Mouse (Mus musculus): Measurements from ENCODE around the gene Tldc2. TPM values are rescaled to one million over a fixed set of nuclear protein-coding genes. Genes with fewer than 3 reads are reported as not detected.
A peak's percentile ranks its signal among the peaks of the same experiment; 100 is the strongest.

Gene Tldc2
- total and polyA plus RNA-seq, 2 experiments from 2014 or later, result not detected

DNA sequence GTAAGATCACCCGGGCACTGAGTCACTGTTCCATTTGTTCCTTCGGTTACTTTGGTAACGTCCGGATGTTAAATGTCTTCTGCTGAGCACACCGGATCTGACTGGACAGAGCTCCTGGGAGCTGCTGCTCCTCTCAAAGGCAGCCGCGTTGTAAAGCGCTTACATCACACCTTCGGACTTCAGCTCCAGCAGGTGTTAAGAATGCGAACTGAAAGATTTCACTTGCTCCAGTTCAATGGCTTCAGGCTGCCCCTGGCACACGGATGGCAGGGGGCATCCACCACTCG is 13.4 kb downstream of the Tldc2 start:
- 88% methylated on average over 12 of the region's 12 CpGs for WGBS
- no peak overlapping the region for H3K4me3 ChIP-seq (ENCODE audit: low read depth, low read length)
- H3K27me3 ChIP-seq (ENCODE audit: insufficient read depth, low read length), result no peaks in the 10 kb centered on the region
- no peak overlapping the region for H3K27ac ChIP-seq (ENCODE audit: low read depth, low read length)
- no peak for ATAC-seq
- TF ChIP-seq CTCF (IDR thresholded peaks at IDR 0.05; ENCODE audit: low read depth), result no peak
- no peaks in the 10 kb centered on the region for H3K9me3 ChIP-seq (ENCODE audit: low read length)
- H3K4me2 ChIP-seq (ENCODE audit: low read depth), result no peak overlapping the region
- DNase-seq, result no peak
- peaks cover 10% of the 10 kb centered on the region for H3K36me3 ChIP-seq (ENCODE audit: insufficient read depth)
- no peaks in the 10 kb centered on the region for H3K4me1 ChIP-seq (ENCODE audit: insufficient read depth)
- H3K9ac ChIP-seq, result no peak overlapping the region

DNA sequence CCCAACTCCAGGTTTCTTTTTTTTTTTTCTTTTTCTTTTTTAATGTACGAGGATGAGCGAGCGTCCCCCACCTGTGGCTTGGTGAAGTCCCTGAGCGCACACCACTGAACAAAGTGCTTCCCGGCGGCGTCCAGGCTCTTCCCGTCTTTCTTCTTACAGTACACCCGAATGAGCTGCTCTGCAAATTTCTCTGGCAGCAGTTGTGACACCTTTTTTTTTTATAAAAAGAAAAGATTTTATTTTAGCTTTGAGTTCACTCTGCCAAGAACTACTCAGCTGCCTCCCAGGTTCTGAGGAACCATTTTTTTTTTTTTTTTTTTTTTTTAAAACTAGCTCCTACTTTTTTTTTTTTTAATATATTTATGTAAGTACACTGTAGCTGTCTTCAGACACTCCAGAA is 14.8 kb downstream of the Tldc2 start:
- Histone ChIP-seq H3K9me3 (ENCODE audit: low read length) (no peaks in the 10 kb centered on the region), H3K4me3 (ENCODE audit: low read depth, low read length) (no peak overlapping the region), H3K27ac (ENCODE audit: low read depth, low read length) (no peak overlapping the region), H3K36me3 (ENCODE audit: insufficient read depth) (peaks cover 10% of the 10 kb centered on the region), H3K27me3 (ENCODE audit: insufficient read depth, low read length) (no peaks in the 10 kb centered on the region), H3K4me2 (ENCODE audit: low read depth) (no peak overlapping the region), H3K4me1 (ENCODE audit: insufficient read depth) (no peaks in the 10 kb centered on the region), H3K9ac (no peak overlapping the region)
- no peak for TF ChIP-seq CTCF (IDR thresholded peaks at IDR 0.05; ENCODE audit: low read depth)
- DNase-seq (no peak), ATAC-seq (no peak)
- 89% methylated on average over 9 of the region's 9 CpGs for WGBS

DNA sequence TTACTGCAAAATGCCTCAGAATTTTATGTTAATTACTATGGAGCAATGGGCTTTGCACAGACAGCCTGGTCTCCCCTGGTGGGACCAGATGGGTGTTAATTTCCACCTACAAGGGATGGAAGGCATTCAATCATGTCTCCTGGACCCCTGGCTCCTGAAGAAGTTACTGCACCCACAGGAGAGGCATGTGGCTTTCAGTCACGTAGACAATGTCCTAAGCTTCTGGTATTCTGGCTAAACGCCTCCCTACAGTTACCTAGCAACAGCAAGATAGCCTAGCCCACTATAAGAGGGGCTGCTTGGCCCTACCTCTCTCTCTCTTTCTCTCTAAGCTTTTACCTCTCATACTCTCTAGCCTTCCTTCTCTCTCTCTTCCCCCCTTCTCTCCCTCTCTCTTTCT is 15.4 kb downstream of the Tldc2 start:
- H3K4me3 ChIP-seq (ENCODE audit: low read depth, low read length), result no peak overlapping the region
- H3K4me1 ChIP-seq (ENCODE audit: insufficient read depth), result no peaks in the 10 kb centered on the region
- H3K27ac ChIP-seq (ENCODE audit: low read depth, low read length), result no peak overlapping the region
- DNase-seq (no peak), ATAC-seq (no peak)
- H3K4me2 ChIP-seq (ENCODE audit: low read depth), result no peak overlapping the region
- TF ChIP-seq CTCF (IDR thresholded peaks at IDR 0.05; ENCODE audit: low read depth), result no peak
- no peaks in the 10 kb centered on the region for H3K9me3 ChIP-seq (ENCODE audit: low read length)
- H3K36me3 ChIP-seq (ENCODE audit: insufficient read depth), result peaks cover 10% of the 10 kb centered on the region
- 32% methylated on average over 2 of the region's 2 CpGs for WGBS
- H3K9ac ChIP-seq, result no peak overlapping the region
- H3K27me3 ChIP-seq (ENCODE audit: insufficient read depth, low read length), result no peaks in the 10 kb centered on the region

GRCm38 (mm10) chr2:157104454-157104853 is 17.6 kb downstream of the Tldc2 start:
- no peak for DNase-seq
- Histone ChIP-seq H3K27ac (ENCODE audit: low read depth, low read length) (no peak overlapping the region), H3K9me3 (ENCODE audit: low read length) (no peaks in the 10 kb centered on the region), H3K4me1 (ENCODE audit: insufficient read depth) (no peaks in the 10 kb centered on the region), H3K4me3 (ENCODE audit: low read depth, low read length) (no peak overlapping the region), H3K9ac (no peak overlapping the region), H3K4me2 (ENCODE audit: low read depth) (no peak overlapping the region), H3K27me3 (ENCODE audit: insufficient read depth, low read length) (no peaks in the 10 kb centered on the region), H3K36me3 (ENCODE audit: insufficient read depth) (peaks cover 12% of the 10 kb centered on the region)
- ATAC-seq, result no peak
- no peak for TF ChIP-seq CTCF (IDR thresholded peaks at IDR 0.05; ENCODE audit: low read depth)
- WGBS, result 90% methylated on average over 8 of the region's 8 CpGs

- peaks cover 6% of the 10 kb centered on the region; the same call in 1 of the 2 replicates for H3K36me3 ChIP-seq (ENCODE audit: insufficient read depth)
- no peak overlapping the region for H3K4me3 ChIP-seq (ENCODE audit: low read depth, low read length)
- H3K9ac ChIP-seq, result no peak overlapping the region
- TF ChIP-seq CTCF (IDR thresholded peaks at IDR 0.05; ENCODE audit: low read depth), result no peak
- ATAC-seq (no peak), DNase-seq (no peak)
- no peaks in the 10 kb centered on the region for H3K4me1 ChIP-seq (ENCODE audit: insufficient read depth)
- no peak overlapping the region for H3K27ac ChIP-seq (ENCODE audit: low read depth, low read length)
- H3K27me3 ChIP-seq (ENCODE audit: insufficient read depth, low read length), result no peaks in the 10 kb centered on the region
- WGBS, result 91% methylated on average over 4 of the region's 4 CpGs
- no peaks in the 10 kb centered on the region for H3K9me3 ChIP-seq (ENCODE audit: low read length)
- H3K4me2 ChIP-seq (ENCODE audit: low read depth), result no peak overlapping the region
These were observed 21.4 kb downstream of the Tldc2 start for GRCm38 (mm10) chr2:157108236-157108635.

- no peak overlapping the region for H3K9ac ChIP-seq
- 27% methylated on average over 3 of the region's 3 CpGs for WGBS
- no peaks in the 10 kb centered on the region for H3K27me3 ChIP-seq (ENCODE audit: insufficient read depth, low read length)
- peaks cover 13% of the 10 kb centered on the region for H3K36me3 ChIP-seq (ENCODE audit: insufficient read depth)
- H3K4me3 ChIP-seq (ENCODE audit: low read depth, low read length), result no peak overlapping the region
- no peak for ATAC-seq
- H3K4me1 ChIP-seq (ENCODE audit: insufficient read depth), result no peaks in the 10 kb centered on the region
- DNase-seq, result peak; percentile 75
- TF ChIP-seq CTCF (IDR thresholded peaks at IDR 0.05; ENCODE audit: low read depth), result peak; percentile 77
- H3K4me2 ChIP-seq (ENCODE audit: low read depth), result no peak overlapping the region
- H3K27ac ChIP-seq (ENCODE audit: low read depth, low read length), result no peak overlapping the region
- H3K9me3 ChIP-seq (ENCODE audit: low read length), result no peaks in the 10 kb centered on the region
These were observed 30.1 kb downstream of the Tldc2 start for GRCm38 (mm10) chr2:157116964-157117363.

- no peaks in the 10 kb centered on the region for H3K27me3 ChIP-seq (ENCODE audit: insufficient read depth, low read length)
- no peak overlapping the region for H3K27ac ChIP-seq (ENCODE audit: low read depth, low read length)
- H3K4me2 ChIP-seq (ENCODE audit: low read depth), result no peak overlapping the region
- peaks cover 13% of the 10 kb centered on the region for H3K36me3 ChIP-seq (ENCODE audit: insufficient read depth)
- no peak overlapping the region for H3K4me3 ChIP-seq (ENCODE audit: low read depth, low read length)
- no peak for TF ChIP-seq CTCF (IDR thresholded peaks at IDR 0.05; ENCODE audit: low read depth)
- ATAC-seq (no peak), DNase-seq (no peak)
- 89% methylated on average over 4 of the region's 4 CpGs for WGBS
- H3K9ac ChIP-seq, result no peak overlapping the region
- H3K4me1 ChIP-seq (ENCODE audit: insufficient read depth), result no peaks in the 10 kb centered on the region
- no peaks in the 10 kb centered on the region for H3K9me3 ChIP-seq (ENCODE audit: low read length)
These were observed 31.7 kb downstream of the Tldc2 start for GRCm38 (mm10) chr2:157118556-157118955.

DNA sequence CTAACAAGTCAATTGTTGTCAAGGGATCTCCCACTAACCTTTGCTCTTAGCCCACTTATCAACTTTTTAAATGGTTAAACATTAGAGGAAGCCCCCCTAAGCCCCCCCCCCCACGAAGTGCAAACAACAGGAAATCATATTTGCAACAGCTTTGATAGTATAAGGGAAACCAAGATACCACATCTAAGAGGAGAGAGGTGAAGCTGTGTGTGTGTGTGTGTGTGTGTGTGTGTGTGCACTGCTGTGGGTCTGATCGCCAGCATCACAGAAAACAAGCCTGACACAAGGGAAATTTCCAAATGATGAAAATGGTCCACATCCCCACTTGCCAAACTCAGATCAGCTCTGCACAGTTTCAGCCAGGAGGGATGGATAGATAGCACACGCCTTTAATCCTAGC is 32.2 kb downstream of the Tldc2 start:
- ATAC-seq, result no peak
- H3K4me3 ChIP-seq (ENCODE audit: low read depth, low read length), result no peak overlapping the region
- H3K4me1 ChIP-seq (ENCODE audit: insufficient read depth), result no peaks in the 10 kb centered on the region
- WGBS, result 72% methylated on average over 3 of the region's 3 CpGs
- TF ChIP-seq CTCF (IDR thresholded peaks at IDR 0.05; ENCODE audit: low read depth), result no peak
- H3K9ac ChIP-seq, result no peak overlapping the region
- peaks cover 7% of the 10 kb centered on the region; the same call in 1 of the 2 replicates for H3K36me3 ChIP-seq (ENCODE audit: insufficient read depth)
- no peak overlapping the region for H3K4me2 ChIP-seq (ENCODE audit: low read depth)
- H3K27ac ChIP-seq (ENCODE audit: low read depth, low read length), result no peak overlapping the region
- DNase-seq, result no peak
- no peaks in the 10 kb centered on the region for H3K27me3 ChIP-seq (ENCODE audit: insufficient read depth, low read length)
- H3K9me3 ChIP-seq (ENCODE audit: low read length), result no peaks in the 10 kb centered on the region
